Mouse (Mus musculus) mesoderm, embryonic 11.5 days (tissue): ENCODE results near the gene Sned1.
"Not testable (repeated sequence)": the region's sequence is repeated elsewhere in the genome, so short reads cannot be mapped to it uniquely, and the experiment has no call there.

Experiments
- DNase-seq: peaks from one replicate; pipeline ENCODE4 v3.0.0-alpha.2; 2012; ENCODE audit warnings: low read depth, low spot score

The Sned1 gene

GRCm38 (mm10) chr1:93235576-93236544 is at the start of gene Sned1:
Gene Sned1, plus strand, starts transcription at chr1:93235841.
- peak; percentile 84 for DNase-seq

DNA sequence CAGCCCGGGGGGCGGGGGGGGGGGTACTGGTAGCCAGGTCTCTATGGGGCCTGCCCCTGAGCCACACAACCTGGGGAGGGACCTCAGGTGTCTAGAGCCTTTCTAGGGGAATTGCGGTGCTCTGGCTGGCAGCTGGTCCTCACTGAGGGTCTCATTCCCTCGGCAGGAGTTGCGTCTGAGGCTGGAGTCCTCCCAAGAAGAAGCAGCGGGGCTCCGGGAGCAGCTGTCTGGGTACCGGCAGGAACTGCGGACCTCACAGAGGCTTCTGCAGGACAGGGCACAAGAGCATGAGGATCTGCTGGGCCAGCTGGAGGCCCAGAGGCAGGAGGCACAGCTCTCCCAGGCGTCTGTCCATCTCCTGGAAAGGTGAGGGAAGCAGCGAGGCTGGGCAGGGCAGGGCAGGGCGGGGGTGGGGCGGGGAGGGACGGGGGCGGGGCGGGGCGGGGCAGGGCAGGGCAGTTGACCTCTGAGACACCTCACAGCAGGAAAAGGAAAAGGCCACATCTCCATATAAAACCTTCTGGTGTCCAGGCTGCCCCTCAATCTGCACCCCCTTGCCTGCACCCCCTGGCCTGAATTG is 44.8 kb upstream of the Sned1 start:
- no peak for DNase-seq

- DNase-seq: no peak
These were observed 40.7 kb upstream of the Sned1 start for GRCm38 (mm10) chr1:93194961-93195360.

GRCm38 (mm10) chr1:93197454-93197853 is 38.2 kb upstream of the Sned1 start:
- DNase-seq: not testable (repeated sequence)

DNA sequence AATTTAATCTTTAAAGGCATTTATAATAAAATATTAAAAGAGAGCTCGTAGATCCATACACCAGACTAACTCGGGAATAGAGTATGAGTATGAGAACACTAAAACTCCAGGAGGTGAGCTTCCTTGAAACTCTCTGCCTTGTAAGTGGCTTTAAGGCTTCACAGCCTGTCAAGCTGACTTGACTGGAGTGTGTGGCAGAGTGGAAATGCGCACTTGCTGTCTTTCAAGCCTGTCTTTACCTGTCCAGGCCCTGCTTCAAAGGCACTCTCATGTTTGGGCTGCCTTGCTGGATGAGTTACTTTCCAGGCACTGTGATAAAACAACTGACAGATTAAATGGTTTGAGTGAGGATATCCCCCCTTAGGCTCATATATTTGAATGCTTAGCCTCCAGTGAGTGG is 37.7 kb upstream of the Sned1 start:
- no peak for DNase-seq

GRCm38 (mm10) chr1:93206277-93206970 is 29.2 kb upstream of the Sned1 start:
- no peak for DNase-seq

GRCm38 (mm10) chr1:93207536-93208064 is 28.0 kb upstream of the Sned1 start:
- no peak for DNase-seq

GRCm38 (mm10) chr1:93210213-93210641 is 25.4 kb upstream of the Sned1 start:
- no peak for DNase-seq

DNA sequence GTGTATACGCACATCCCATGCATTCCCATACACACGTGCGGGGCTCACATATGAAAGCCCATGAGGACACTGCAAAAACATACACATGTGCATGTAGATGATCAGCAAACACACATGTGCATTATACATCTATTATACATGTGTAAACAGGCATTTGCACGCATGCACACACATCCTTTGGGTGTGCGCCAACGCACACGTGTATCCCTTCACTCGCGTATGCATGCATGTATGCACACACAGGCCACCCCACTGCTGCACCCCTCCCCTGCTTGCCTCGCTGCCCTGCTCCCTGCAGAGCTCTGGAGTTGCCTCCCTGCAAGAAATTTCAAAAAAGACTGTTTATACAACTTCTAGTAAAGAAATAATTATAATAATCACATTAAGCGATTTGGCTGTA is 24.6 kb upstream of the Sned1 start:
- DNase-seq: no peak

DNA sequence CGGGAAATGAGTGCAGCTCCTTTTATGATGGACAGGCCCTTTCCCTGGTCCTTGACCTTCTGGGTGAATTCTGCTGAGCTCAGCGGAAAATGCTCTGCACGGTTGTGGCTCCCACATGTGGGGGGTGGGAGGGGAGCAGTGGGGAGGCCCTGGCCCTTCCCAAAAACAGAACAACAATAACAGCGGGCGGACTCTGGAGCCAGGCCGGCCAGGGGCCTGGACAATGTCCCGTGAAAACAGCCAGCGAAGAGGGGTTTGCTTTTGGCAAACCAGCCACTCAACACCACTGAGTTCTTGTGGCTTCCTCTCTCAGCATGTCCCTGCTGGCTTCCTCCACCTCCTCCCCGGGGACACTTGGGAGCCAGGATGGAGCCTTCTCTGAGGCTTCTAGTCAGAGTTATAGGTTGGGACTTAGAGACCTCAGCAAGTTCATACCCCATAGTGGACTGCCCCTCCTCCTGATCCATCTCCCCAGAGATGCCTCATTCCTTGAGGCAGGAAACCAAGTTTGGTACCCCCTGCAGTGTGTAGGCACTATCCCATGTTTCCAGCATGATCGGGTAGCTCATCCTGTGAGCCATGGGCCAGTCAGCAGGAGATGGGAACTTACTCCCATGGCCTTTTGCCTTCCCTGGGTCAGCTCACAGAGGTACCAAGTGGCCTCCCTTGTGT is 24.0 kb upstream of the Sned1 start:
- no peak for DNase-seq

DNA sequence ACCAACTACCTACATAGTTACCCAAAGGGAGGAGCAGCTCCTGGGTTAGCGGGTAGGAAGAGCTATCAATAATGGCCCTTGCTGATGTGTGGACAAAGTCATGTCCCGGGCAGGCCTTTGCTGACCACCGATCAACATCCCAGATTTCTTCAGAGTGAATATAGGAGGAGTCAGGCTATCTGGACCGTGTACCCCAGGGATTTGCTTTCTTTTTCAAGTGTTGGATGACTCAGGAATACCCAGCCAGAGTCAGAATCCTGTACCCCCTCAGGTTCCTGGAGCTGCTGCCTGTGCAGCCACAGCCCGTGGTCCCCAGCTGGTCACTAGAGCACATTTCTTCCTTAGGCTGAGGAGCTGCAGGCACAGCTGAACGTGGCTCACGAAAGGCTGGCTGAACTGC is 23.2 kb upstream of the Sned1 start:
- DNase-seq: no peak

DNA sequence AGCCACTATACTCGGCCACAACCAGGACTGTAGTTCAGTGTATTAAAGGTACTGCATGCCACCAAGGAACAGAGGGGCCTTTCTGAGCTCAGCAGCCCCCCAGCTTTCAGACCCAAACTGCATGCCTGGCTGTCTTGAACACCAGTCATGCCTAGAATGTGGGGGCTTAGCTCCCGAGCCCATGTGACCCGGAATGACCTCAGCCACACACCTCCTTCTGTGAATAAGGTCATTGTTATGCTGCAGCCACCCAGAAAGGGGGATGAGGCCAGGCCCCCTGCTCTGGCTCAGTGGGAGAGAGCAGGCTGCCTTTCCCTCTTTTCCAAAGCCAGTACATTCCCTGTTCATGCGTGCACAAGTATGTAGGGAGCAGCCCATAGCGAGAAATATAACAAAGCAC is 21.0 kb upstream of the Sned1 start:
- DNase-seq: peak; percentile 65

GRCm38 (mm10) chr1:93216839-93217497 is 18.7 kb upstream of the Sned1 start:
- DNase-seq: no peak

- no peak for DNase-seq
These were observed 18.1 kb upstream of the Sned1 start for GRCm38 (mm10) chr1:93217530-93217929.

- no peak for DNase-seq
These were observed 14.9 kb upstream of the Sned1 start for GRCm38 (mm10) chr1:93220776-93221175.

DNA sequence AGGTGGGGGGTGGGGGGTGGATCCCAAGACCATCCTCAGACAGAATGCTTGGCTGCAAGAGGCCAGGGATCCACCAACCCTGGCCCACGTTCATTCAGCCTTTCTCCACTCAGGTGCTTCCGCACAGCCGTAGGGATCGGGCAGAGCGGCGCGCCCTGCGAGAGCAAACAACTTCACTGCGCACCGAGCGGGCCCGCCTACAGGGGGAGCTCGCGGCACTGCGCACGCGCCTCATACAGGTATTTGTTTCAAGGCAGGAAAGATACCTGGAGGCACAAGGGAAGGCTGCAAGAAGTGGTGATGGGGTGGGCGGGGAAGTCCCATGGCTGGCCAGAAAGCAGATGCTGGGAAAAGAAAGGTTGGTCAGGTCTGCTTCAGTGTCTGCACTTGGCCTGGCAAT is 11.7 kb upstream of the Sned1 start:
- DNase-seq: peak; percentile 45

DNA sequence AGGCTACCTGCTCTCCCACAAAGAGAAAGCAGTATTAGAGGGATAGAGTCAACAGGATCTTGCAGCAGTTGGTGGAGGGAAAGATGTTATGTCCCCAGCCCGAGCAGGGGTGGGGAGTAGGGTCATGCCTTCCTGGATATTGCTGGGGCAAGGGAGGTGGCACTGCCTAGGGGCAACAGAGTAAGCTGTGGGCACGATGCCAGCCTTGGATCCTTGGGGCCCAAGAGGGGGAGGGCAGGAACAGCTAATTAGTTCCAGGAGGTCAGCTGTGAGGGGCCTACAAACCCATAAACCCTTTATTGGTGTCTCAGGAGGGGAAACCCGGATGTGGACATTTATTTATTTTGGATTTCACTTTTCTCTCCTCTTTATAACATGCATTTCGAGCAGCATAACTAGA is 10.4 kb upstream of the Sned1 start:
- no peak for DNase-seq

DNA sequence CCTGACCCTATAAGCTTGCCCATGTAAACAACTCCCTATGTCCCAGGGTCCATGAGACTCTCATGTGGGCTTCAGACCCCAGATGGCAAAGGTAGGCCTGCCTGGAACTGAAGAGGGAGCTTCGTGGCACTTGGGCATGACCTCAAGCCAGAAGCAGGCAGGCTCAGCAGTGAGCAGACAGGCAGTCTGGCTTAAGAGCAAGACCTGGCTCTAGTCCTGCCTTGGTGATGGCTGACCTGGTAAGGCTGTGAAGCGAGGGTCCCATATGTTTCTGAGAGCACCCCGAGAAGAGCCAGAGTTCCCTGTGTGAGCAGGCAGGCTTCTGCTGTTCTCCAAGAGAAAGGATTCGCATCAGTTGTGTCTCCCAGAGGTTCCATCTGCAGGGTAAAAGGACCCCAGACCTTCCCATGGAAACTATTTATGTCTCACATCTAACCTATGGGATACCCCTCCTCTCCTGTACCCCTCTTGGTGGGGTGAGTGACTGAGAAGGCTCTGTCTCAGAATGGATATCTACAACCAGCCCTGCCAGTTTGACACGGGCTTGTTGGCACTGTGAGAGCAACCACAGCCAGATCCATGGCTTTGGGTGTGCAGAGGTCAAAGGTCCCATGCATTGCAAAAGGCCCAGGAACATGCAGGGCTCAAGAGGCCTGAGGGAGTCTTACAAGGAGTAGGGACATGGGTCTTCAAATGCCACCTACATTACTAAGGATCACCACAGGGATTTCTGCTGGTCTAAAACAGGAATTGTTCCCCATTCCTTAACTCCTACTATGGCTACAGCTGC is 9.7 kb upstream of the Sned1 start:
- no peak for DNase-seq

- no peak for DNase-seq
These were observed 8.2 kb upstream of the Sned1 start for GRCm38 (mm10) chr1:93227303-93227975.

DNA sequence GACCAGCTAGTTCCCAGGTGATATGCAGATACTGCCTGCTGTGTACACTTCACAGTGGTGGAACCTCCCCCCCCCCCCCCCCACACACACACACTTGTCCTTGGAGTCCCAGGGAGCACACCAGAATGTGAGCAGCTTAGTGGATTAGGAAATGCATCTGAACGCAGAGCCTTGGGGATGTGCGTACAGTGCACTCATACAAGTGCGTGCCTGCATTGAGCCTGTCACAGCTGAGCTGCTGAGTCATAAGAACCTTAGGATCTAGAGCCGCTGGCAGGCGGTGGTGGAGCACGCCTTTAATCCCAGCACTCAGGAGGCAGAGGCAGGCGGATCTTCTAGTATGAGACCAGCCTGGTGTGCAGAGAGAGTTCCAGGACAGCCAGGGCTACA is 7.7 kb upstream of the Sned1 start:
- DNase-seq: no peak
